Mouse (Mus musculus) olfactory bulb, adult 2 months (tissue): ENCODE measurements around the gene Jak1.

Experiments
- CTCF ChIP-seq: fragments of 200-500 bp; IDR thresholded peaks from 2 replicates; pipeline ENCODE4 v1.5.1; 2012; ENCODE audit warnings: low read depth, mild to moderate bottlenecking, low read length, moderate library complexity; ENCODE audit not compliant: insufficient read depth
- POLR2A ChIP-seq: fragments of 200-500 bp; IDR thresholded peaks from 2 replicates; pipeline ENCODE4 v1.6.1; 2012; ENCODE audit warnings: mild to moderate bottlenecking, low read depth, low read length, moderate library complexity; ENCODE audit not compliant: insufficient read depth

- no peak for TF ChIP-seq CTCF
- no peak for TF ChIP-seq POLR2A
These were observed 18.5 kb downstream of the Jak1 start for GRCm38 (mm10) chr4:101246569-101246968.
